Mouse (Mus musculus): ENCODE measurements at regions not wholly inside any gene's neighbourhood (a gene's known extent, or its start where the extent isn't known, plus 50 kb on each side); places are given as distances from the start of the nearest gene placed in this dataset.
"Not testable (repeated sequence)": the region's sequence is repeated elsewhere in the genome, so short reads cannot be mapped to it uniquely, and the experiment has no call there.

DNA sequence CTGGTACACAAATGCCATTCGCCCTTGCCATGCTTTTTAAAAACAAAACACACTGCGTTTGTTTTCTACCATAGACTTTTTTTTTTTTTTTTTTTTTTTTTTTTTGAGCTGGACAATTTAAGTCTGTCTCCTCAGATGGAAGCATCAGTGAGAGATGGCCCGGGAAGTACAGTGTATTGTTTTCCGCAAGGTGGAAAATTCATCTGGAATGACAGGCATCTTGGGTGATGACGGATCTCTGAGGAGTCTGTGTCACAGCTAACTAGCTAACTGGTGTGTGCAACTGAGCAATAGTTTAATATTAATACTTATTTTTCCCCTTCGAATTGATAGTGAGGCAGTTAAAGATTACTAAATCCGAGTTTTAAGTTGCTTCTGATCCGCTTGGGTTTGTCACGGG, 228.7 kb upstream of the Arglu1 start:
- DNase-seq: no peak

GRCm38 (mm10) chr8:8907478-8908165, 217.3 kb upstream of the Arglu1 start:
- peak; percentile 18 for DNase-seq

DNA sequence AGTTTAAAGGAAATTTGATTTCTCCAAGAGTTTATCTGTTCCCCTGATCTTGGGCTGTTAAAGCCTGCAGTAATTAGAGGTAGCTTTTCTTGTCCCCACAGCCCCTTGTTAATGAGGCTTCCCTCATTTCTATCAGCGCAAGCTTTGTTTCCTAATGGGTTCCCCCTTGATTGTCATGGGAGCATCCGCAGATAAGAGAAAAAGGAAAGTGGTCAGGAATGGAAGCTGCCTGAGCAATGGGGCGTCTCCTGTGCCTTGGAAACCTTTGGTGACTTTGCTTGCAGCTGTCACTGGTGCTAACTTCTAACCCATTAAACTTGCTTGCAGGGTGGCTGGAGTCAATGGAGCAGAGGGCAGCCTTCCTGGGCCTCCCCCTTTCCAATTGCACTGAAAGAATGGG, 202.7 kb upstream of the Arglu1 start:
- DNase-seq: no peak

DNA sequence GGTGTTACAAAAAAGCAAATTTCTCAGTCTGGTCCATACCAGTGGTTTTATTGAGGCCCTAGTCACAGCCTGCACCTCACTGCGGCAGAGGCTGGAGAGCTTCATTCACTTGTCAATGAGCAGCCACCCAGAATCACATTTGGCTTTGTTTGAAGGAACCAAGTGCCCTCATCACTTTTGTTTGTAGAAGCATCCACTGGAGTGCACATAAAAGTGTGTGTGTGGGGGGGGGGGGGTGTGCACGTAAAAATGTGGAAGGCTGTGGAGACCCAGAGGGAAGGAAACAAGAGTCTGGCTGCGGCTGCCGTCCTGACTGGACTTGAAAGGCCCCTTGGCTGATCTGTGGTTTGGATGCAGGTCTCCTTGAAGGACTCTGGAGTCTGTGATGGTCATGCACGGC, 187.0 kb upstream of the Arglu1 start:
- no peak for DNase-seq

GRCm38 (mm10) chr8:8876879-8877278, 186.6 kb upstream of the Arglu1 start:
- DNase-seq: no peak

- no peak for DNase-seq
Observed at GRCm38 (mm10) chr8:8876469-8876868, 186.1 kb upstream of the Arglu1 start.

- no peak for DNase-seq
Observed at GRCm38 (mm10) chr8:8871938-8872337, 181.6 kb upstream of the Arglu1 start.

- no peak for DNase-seq
Observed at GRCm38 (mm10) chr8:8871039-8871438, 180.7 kb upstream of the Arglu1 start.

GRCm38 (mm10) chr8:8870487-8870886, 180.2 kb upstream of the Arglu1 start:
- no peak for DNase-seq

- no peak for DNase-seq
Observed at GRCm38 (mm10) chr8:8869338-8869737, 179.0 kb upstream of the Arglu1 start.

- no peak for DNase-seq
Observed at GRCm38 (mm10) chr8:8867924-8868323, 177.6 kb upstream of the Arglu1 start.

DNA sequence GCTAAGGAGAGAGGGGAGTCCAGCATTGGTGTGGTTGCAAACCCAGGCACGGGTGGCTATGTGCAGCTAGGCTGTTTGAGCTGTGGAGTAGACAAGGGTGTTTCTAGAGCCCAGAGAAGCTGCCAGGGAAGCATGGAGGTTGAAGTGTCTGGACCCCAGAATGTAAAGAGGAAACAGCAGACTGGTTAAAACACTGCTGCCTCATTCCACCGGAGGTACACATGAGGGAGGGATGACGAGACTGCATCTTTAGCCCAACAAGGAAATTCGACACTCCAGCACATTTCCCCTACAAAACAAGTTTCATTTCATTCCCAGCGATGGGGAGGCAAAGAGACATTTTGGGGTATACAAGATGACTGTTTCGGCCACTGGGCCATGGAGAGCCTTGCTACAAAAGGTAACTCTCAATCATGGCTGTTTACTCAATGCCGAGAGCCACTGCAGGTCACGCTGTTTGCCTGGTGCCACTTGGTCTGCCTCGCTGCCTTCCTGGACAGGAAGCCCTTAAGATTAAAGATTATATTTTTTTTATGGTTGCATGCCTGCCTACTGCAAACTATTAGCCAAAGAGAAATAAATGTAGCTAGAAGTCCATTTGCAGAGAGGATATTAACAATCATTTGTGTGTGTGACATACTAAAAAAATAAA, 176.9 kb upstream of the Arglu1 start:
- no peak for DNase-seq

DNA sequence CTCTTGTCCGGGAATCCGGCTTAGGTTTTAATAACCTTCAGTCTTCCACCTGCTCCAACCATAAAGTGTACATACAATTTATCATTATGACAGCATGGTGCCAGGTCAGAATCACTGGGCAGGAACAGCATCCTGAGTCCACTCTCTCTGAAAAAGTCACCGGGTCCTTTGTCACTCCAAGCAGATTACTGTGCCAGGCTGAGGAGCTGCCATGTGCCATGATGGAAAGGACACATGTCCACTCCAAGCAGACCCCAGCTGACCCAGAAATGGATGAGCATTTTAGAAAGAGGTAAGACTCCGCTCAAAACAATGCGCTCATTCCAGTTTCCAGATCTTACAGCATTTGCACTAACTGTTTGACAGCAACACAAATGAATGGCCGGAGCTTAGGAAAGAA, 172.4 kb upstream of the Arglu1 start:
- DNase-seq: no peak

GRCm38 (mm10) chr8:8861331-8861940, 171.1 kb upstream of the Arglu1 start:
- no peak for DNase-seq

DNA sequence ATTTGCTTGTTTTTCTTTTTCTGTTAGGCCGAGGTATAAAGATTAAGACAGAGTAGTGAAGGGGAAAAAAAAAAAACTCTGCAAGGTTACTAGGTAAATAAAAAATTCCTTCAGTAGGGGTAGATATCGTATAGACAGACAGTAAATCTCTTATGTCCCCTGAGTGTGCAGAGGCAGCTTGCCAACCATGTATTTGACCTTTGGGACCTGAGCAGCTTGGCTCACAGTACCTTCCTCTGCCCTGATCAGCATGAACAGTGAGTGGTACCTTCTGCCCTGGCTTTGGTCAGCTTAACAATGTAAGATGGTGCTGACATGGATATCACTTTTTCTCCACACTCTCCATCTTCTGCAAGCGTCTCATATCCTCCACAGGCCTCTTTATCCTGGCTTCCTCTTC, 168.3 kb upstream of the Arglu1 start:
- no peak for DNase-seq

GRCm38 (mm10) chr8:8852656-8853366, 162.5 kb upstream of the Arglu1 start:
- no peak for DNase-seq

DNA sequence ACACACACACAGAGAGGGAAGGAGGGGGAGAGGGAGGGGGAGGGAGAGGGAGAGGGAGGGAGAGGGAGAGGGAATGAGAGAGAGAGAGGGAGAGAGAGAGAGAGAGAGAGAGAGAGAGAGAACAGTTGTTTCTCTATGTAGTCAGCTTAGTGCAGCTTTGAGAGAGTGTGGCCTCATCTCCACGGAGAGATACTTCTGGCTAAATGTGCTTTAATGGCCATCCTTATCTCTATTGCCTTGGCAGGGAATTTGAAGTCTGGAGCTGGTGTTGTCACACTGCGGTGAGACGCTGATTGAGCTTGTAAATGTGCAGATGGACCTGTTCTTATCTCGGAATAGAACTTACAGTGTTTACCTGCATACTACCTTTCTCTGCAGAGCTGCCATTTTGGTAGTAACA, 160.9 kb upstream of the Arglu1 start:
- no peak for DNase-seq

DNA sequence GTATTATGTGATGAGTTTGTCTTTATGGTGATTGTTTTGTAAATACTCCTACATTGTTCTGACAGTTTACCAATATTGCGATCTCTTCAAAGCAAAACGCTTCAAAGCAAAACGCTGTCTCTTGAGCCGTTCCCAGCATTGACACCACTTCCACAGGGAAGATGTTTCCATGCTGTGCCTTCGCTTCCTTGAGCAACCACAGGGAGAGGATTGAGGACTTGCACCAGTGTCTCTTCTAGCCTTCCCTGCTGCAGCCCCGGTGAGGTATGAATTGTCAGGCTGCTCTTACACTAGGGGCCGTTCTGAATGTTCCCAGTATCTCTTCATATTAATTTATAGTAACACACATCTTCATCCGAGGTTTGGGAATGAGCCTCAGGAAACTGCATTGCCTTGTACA, 160.4 kb upstream of the Arglu1 start:
- DNase-seq: no peak

- no peak for DNase-seq
Observed at GRCm38 (mm10) chr8:8847579-8847978, 157.3 kb upstream of the Arglu1 start.

DNA sequence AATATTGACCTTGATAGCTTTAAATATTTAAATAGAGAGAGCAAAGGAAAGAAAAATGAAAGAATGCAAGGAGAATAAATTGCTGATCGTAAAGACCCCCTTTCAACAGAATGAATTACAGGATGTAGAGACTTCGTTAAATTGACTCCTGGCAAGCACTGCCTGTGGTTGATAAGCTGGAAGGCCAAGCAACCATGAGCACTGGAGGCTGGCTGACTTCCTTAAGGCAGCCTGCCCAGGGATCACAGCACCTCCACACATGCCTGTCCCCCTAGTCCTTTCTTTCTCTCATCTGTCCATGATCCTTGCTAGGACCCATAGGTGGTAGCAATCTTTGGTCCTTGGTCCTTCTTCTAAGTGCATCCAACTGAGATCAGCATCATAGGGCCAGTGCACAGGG, 152.0 kb upstream of the Arglu1 start:
- no peak for DNase-seq

- not testable (repeated sequence) for DNase-seq
Observed at GRCm38 (mm10) chr8:8836166-8836565, 145.8 kb upstream of the Arglu1 start.

DNA sequence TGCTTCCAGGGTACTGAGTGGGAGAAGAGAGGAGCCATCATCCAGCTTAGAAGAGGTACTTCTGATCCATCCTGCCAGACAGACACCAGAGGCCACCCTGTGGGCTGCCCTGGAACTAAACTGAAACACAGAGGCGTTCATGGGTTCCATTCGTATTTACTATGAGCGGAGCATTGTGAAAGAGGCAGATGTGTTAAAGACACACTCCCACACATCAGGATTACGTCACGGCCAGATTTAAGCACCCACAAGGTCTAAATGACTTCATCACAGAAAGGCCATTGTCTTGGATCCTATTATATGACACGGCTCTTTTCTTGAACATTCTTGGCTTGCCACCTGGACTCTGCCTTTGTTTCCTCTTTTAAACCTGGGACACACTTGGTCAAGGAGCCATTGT, 141.0 kb upstream of the Arglu1 start:
- DNase-seq: no peak

GRCm38 (mm10) chr8:8829230-8829629, 138.9 kb upstream of the Arglu1 start:
- DNase-seq: no peak

DNA sequence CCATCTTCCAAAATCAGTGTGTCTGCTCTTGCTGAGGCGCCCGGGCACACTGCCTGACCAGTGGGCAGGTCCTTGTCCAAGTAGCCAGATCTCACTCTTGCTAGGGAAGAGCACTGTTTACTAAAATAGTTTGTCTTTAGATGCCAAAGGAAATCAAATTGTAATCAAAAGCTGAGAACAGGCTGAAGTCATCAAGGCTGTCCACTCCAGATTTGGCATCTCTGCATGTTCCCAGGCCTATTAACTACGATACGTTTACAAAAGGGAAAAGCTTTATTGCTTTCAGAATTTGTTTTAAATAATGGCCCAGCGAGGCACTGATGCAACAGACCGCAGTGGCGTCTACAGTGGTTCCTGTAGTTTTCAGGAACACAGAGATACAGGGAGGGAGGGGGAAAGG, 137.2 kb upstream of the Arglu1 start:
- no peak for DNase-seq

All from right cerebral cortex, postnatal 4 days (tissue).